Mouse (Mus musculus): Measurements from ENCODE around the gene Sgk1.
"Not testable (repeated sequence)": the region's sequence is repeated elsewhere in the genome, so short reads cannot be mapped to it uniquely, and the experiment has no call there.

The Sgk1 gene

GRCm38 (mm10) chr10:21866504-21866903 is 15.5 kb upstream of the Sgk1 start:
- in situ Hi-C loops (cut with MboI, MseI), result no loop called here

GRCm38 (mm10) chr10:21868221-21868620 is 13.8 kb upstream of the Sgk1 start:
- in situ Hi-C loops (cut with MboI, MseI), result no loop called here

GRCm38 (mm10) chr10:21868623-21869022 is 13.4 kb upstream of the Sgk1 start:
- in situ Hi-C loops (cut with MboI, MseI), result no loop called here

- in situ Hi-C loops (cut with MboI, MseI), result no loop called here
Observed at GRCm38 (mm10) chr10:21881837-21882183, 174 bp upstream of the Sgk1 start.

GRCm38 (mm10) chr10:21883587-21883986 is 1.6 kb downstream of the Sgk1 start:
- in situ Hi-C loops (cut with MboI, MseI), result no loop called here

- in situ Hi-C loops (cut with MboI, MseI), result no loop called here
Observed at GRCm38 (mm10) chr10:21884534-21884933, 2.5 kb downstream of the Sgk1 start.

GRCm38 (mm10) chr10:21889141-21889765 is 7.3 kb downstream of the Sgk1 start:
- in situ Hi-C loops (cut with MboI, MseI), result no loop called here

- in situ Hi-C loops (cut with MboI, MseI), result no loop called here
Observed at GRCm38 (mm10) chr10:21890293-21890692, 8.3 kb downstream of the Sgk1 start.

GRCm38 (mm10) chr10:21891442-21891841 is 9.5 kb downstream of the Sgk1 start:
- in situ Hi-C loops (cut with MboI, MseI), result no loop called here

GRCm38 (mm10) chr10:21892104-21892503 is 10.1 kb downstream of the Sgk1 start:
- in situ Hi-C loops (cut with MboI, MseI), result no loop called here

- in situ Hi-C loops (cut with MboI, MseI), result no loop called here
Observed at GRCm38 (mm10) chr10:21898417-21898816, 16.4 kb downstream of the Sgk1 start.

- in situ Hi-C loops (cut with MboI, MseI), result not testable (repeated sequence)
Observed at GRCm38 (mm10) chr10:21898851-21899250, 16.9 kb downstream of the Sgk1 start.

- in situ Hi-C loops (cut with MboI, MseI), result no loop called here
Observed at GRCm38 (mm10) chr10:21899397-21899796, 17.4 kb downstream of the Sgk1 start.

GRCm38 (mm10) chr10:21902152-21903140 is 20.5 kb downstream of the Sgk1 start:
- in situ Hi-C loops (cut with MboI, MseI), result no loop called here

GRCm38 (mm10) chr10:21904151-21904550 is 22.2 kb downstream of the Sgk1 start:
- in situ Hi-C loops (cut with MboI, MseI), result no loop called here

- in situ Hi-C loops (cut with MboI, MseI), result no loop called here
Observed at GRCm38 (mm10) chr10:21905616-21906015, 23.6 kb downstream of the Sgk1 start.

GRCm38 (mm10) chr10:21906894-21907446 is 25.0 kb downstream of the Sgk1 start:
- in situ Hi-C loops (cut with MboI, MseI), result no loop called here

- in situ Hi-C loops (cut with MboI, MseI), result no loop called here
Observed at GRCm38 (mm10) chr10:21907784-21908183, 25.8 kb downstream of the Sgk1 start.

GRCm38 (mm10) chr10:21908686-21909085 is 26.7 kb downstream of the Sgk1 start:
- in situ Hi-C loops (cut with MboI, MseI), result no loop called here

- in situ Hi-C loops (cut with MboI, MseI), result no loop called here
Observed at GRCm38 (mm10) chr10:21910334-21910733, 28.4 kb downstream of the Sgk1 start.

GRCm38 (mm10) chr10:21911303-21911947 is 29.4 kb downstream of the Sgk1 start:
- in situ Hi-C loops (cut with MboI, MseI), result no loop called here

GRCm38 (mm10) chr10:21914751-21915150 is 32.8 kb downstream of the Sgk1 start:
- in situ Hi-C loops (cut with MboI, MseI), result no loop called here

Measured in regulatory T cell (primary cell).